Mouse (Mus musculus) heart, embryonic 10.5 days (tissue): ENCODE data around the gene Plvap. TPM values are rescaled to one million over a fixed set of nuclear protein-coding genes. Genes with fewer than 3 reads are reported as not detected.
"Not testable (repeated sequence)": the region's sequence is repeated elsewhere in the genome, so short reads cannot be mapped to it uniquely, and the experiment has no call there.

Source experiments
- DNase-seq: peaks from one replicate; pipeline ENCODE4 v3.0.0-alpha.2; 2017; ENCODE audit warnings: low spot score
- H3K27ac ChIP-seq: fragments of 300-500 bp; sonication (generic); 2 replicates; pipeline ENCODE4 v1.5.1; 2016; ENCODE audit warnings: mild to moderate bottlenecking
- H3K27me3 ChIP-seq: fragments of 300-500 bp; sonication (generic); 2 replicates; pipeline ENCODE4 v1.6.1; 2016; ENCODE audit warnings: mild to moderate bottlenecking; ENCODE audit not compliant: poor library complexity, insufficient read depth, severe bottlenecking
- H3K36me3 ChIP-seq: fragments of 300-500 bp; sonication (generic); 2 replicates; pipeline ENCODE4 v1.6.1; 2016; ENCODE audit warnings: mild to moderate bottlenecking, moderate library complexity
- H3K4me1 ChIP-seq: fragments of 300-500 bp; sonication (generic); 2 replicates; pipeline ENCODE4 v1.6.1; 2016; ENCODE audit warnings: mild to moderate bottlenecking
- H3K4me3 ChIP-seq: fragments of 300-500 bp; sonication (generic); 2 replicates; pipeline ENCODE4 v1.5.1; 2016; ENCODE audit warnings: mild to moderate bottlenecking, moderate library complexity
- H3K9me3 ChIP-seq: fragments of 300-500 bp; sonication (generic); 2 replicates; pipeline ENCODE4 v1.6.1; 2016; ENCODE audit warnings: mild to moderate bottlenecking, moderate library complexity
- WGBS: fragments of 180-500 bp; shearing (Covaris S2); methylation state at CpG from one replicate; pipeline ENCODE4 v1.1.7; 2016; 5-methylcytosine and 5-hydroxymethylcytosine counted together
- polyA plus RNA-seq: library from polyadenylated mRNA; unstranded; fragments of >200 nt; fragmentation: Nextera tagmentation; extraction: Ambion mirVana; gene quantifications from 2 replicates; pipeline ENCODE4 v1.2.1, GENCODE M21; 2016

The Plvap gene
- polyA plus RNA-seq, 1 experiment from 2014 or later, result 174 TPM

DNA sequence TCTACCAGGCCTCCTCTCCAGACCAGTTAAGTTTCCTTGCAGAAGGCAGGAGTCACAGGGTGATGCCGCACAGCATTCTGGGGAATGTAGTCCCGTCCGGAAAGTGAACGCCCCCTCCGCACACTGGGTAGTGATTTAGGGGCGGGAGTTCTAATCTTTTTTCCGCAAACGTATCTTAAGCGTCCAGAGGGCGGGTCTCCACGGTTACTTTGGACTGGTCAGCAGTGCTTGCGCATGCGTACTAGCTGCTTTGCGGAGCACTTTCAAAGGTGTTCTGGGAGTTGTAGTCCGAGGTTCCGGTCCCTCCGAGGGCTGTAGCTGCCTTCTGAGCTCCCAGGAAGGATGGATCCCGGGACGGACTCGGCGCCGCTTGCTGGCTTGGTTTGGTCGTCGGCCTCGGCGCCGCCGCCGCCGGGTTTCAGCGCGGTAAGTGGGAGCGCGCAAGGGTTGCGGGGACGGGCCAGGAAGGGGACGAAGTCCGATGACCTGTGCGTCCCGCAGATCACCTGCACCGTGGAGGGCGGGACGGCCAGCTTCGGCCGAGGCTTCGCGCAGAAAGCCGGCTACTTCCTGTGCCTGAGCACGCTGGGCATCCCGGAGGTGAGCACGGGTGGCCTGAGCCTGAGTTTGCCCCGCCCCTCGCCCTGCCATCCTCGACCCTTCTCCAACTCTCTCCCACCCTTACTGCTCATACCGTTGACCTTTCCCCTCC, 31.2 kb upstream of the Plvap start, which contains the start of gene Mvb12a:
Gene Mvb12a, plus strand, starts transcription at position 291 of the 712 bp plus-strand sequence.
- Histone ChIP-seq H3K4me1 (peaks cover 15% of the 10 kb centered on the region), H3K27me3 (no peaks in the 10 kb centered on the region), H3K36me3 (peaks cover 27% of the 10 kb centered on the region), H3K4me3 (peak within 1 kb of the TSS; percentile 92), H3K27ac (peak within 1 kb of the TSS; percentile 89), H3K9me3 (no peaks in the 10 kb centered on the region)
- peak; percentile 100 for DNase-seq
- WGBS, result under 1% methylated on average over 54 of the region's 55 CpGs

GRCm38 (mm10) chr8:71537028-71537867, 25.7 kb upstream of the Plvap start, which contains the start of gene Bst2:
Gene Bst2, minus strand, starts transcription at chr8:71537456.
- 2% methylated on average over 37 of the region's 37 CpGs for WGBS
- Histone ChIP-seq H3K4me3 (peak within 1 kb of the TSS; percentile 64), H3K4me1 (peaks cover 27% of the 10 kb centered on the region), H3K27me3 (peaks cover 17% of the 10 kb centered on the region), H3K36me3 (no peaks in the 10 kb centered on the region), H3K9me3 (no peaks in the 10 kb centered on the region), H3K27ac (peak within 1 kb of the TSS; percentile 77)
- DNase-seq, result peak; percentile 94

GRCm38 (mm10) chr8:71535663-71536062, 24.1 kb upstream of the Plvap start:
- DNase-seq, result no peak
- Histone ChIP-seq H3K9me3 (no peaks in the 10 kb centered on the region), H3K4me1 (peaks cover 27% of the 10 kb centered on the region), H3K27ac (no peak overlapping the region), H3K27me3 (peaks cover 17% of the 10 kb centered on the region), H3K36me3 (no peaks in the 10 kb centered on the region), H3K4me3 (no peak overlapping the region)
- WGBS, result 54% methylated on average over 5 of the region's 5 CpGs

DNA sequence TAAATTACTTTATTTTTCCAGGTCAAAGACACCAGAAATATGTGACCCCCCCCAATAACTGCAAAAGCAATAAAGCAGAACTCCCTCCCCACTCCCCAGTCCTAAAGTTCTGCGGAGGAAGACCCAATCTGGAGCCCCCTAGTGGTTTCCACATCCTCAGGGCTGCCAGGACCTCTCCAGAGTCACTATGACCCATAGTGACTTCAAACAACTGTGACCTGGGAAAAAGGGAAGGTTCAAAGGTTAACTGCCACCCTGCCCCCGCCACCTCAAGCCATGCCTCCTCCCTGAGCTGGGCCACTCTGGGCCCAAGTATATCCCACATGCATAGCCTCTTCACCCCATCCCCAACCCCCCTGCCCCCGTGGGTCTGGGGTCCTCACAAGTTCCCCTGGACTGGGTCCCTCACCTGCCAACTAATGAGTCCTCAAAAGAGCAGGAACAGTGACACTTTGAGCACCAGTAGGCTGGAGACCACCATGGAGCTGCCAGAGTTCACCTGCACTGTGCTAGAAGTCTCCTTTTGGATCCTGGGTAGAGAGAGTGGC, 22.8 kb upstream of the Plvap start:
- peaks cover 27% of the 10 kb centered on the region for H3K4me1 ChIP-seq
- H3K4me3 ChIP-seq, result no peak overlapping the region
- 40% methylated on average over 3 of the region's 3 CpGs for WGBS
- peaks cover 17% of the 10 kb centered on the region for H3K27me3 ChIP-seq
- H3K27ac ChIP-seq, result no peak overlapping the region
- H3K36me3 ChIP-seq, result no peaks in the 10 kb centered on the region
- no peak for DNase-seq
- no peaks in the 10 kb centered on the region for H3K9me3 ChIP-seq

GRCm38 (mm10) chr8:71530735-71531467, 19.3 kb upstream of the Plvap start:
- WGBS, result 70% methylated on average over 6 of the region's 12 CpGs
- not testable (repeated sequence) for H3K27ac ChIP-seq, H3K36me3 ChIP-seq, H3K9me3 ChIP-seq, H3K4me3 ChIP-seq, DNase-seq
- Histone ChIP-seq H3K27me3 (peaks cover 23% of the 10 kb centered on the region), H3K4me1 (peaks cover 36% of the 10 kb centered on the region)

- Histone ChIP-seq H3K4me3 (0 out of 2 replicates have a peak overlapping the region, but pooled peaks have one; percentile 1), H3K27ac (peak overlapping the region; percentile 82), H3K4me1 (peaks cover 37% of the 10 kb centered on the region), H3K9me3 (no peaks in the 10 kb centered on the region), H3K27me3 (peaks cover 40% of the 10 kb centered on the region), H3K36me3 (no peaks in the 10 kb centered on the region)
- no peak for DNase-seq
- WGBS, result 66% methylated on average over 11 of the region's 11 CpGs
Observed at GRCm38 (mm10) chr8:71528362-71529073, 17.0 kb upstream of the Plvap start.

DNA sequence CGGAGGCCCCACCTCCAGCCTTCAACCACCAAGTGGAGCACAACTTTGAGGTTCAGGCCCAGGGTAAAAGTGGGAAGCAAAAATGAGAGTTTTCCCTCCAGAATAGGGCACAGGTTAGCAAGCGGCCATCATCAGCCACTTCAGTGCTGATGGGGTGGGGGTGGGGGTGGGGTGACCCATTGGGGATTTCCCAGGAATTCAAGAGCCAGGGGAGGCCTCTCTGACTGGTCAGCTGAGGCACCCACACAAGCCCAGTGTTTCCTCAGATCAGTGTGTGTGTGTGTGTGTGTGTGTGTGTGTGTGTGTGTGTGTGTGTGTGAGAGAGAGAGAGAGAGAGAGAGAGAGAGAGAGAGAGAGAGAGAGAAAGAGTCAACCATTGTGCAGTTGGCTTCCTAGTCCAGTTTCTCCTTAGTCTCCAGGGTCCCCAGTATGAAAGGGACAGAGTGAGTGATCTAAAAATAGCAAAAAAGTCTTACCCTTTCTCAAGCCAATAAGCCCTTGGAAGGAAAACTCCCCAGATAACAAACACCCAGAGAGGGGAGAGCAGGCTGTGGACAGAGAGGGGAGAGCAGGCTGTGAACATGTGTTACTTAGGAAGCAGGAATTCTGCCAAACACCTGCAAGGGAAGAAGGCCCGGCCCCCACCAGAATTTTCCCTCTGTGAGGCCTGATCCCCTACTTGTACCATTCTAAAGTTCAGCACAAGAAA, 15.8 kb upstream of the Plvap start:
- DNase-seq, result no peak
- Histone ChIP-seq H3K9me3 (no peaks in the 10 kb centered on the region), H3K27ac (peak overlapping the region; percentile 72), H3K36me3 (no peaks in the 10 kb centered on the region), H3K27me3 (peaks cover 49% of the 10 kb centered on the region), H3K4me3 (no peak overlapping the region), H3K4me1 (peaks cover 40% of the 10 kb centered on the region)
- 29% methylated on average over 3 of the region's 3 CpGs for WGBS

DNA sequence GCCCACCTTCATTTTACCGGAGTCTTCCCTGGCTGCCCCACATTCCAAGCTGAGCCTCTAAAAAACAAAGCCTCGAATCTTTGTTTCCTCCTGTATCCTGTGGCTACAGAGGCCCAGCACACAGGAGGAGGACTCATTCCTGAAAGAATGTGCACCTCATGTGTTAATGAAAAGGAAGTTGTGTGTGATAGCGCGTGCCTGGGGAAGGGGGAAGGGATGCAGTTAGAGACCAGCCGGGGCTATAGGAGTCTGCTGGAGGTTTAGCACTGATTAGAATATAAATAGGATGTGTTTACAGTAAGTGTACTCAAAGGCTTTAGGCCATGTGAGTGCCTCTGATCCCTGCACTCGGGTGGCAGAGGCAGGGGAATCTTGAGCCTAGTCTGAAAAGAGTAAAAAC, 14.7 kb upstream of the Plvap start:
- H3K27ac ChIP-seq, result peak overlapping the region; percentile 84
- H3K27me3 ChIP-seq, result peaks cover 51% of the 10 kb centered on the region
- no peaks in the 10 kb centered on the region for H3K9me3 ChIP-seq
- no peak overlapping the region for H3K4me3 ChIP-seq
- H3K36me3 ChIP-seq, result no peaks in the 10 kb centered on the region
- peaks cover 50% of the 10 kb centered on the region for H3K4me1 ChIP-seq
- WGBS, result 4% methylated on average over 6 of the region's 6 CpGs
- DNase-seq, result no peak

- H3K27me3 ChIP-seq, result peaks cover 55% of the 10 kb centered on the region
- peak within 1 kb of the TSS; percentile 84 for H3K27ac ChIP-seq
- DNase-seq, result no peak
- H3K9me3 ChIP-seq, result no peaks in the 10 kb centered on the region
- peaks cover 52% of the 10 kb centered on the region for H3K4me1 ChIP-seq
- peak within 1 kb of the TSS; percentile 54 for H3K4me3 ChIP-seq
- H3K36me3 ChIP-seq, result no peaks in the 10 kb centered on the region
- 6% methylated on average over 46 of the region's 46 CpGs for WGBS
Observed at GRCm38 (mm10) chr8:71525226-71526050, 13.9 kb upstream of the Plvap start, which contains the start of gene Ccdc194. Gene Ccdc194, minus strand, starts transcription at chr8:71525711.

GRCm38 (mm10) chr8:71521634-71522033, 10.1 kb upstream of the Plvap start:
- Histone ChIP-seq H3K9me3 (no peaks in the 10 kb centered on the region), H3K36me3 (no peaks in the 10 kb centered on the region), H3K27me3 (peaks cover 45% of the 10 kb centered on the region), H3K4me3 (peak overlapping the region; percentile 27; the same call in 1 of the 2 replicates), H3K27ac (peak overlapping the region; percentile 22; the same call in 1 of the 2 replicates), H3K4me1 (peaks cover 42% of the 10 kb centered on the region)
- 6% methylated on average over 17 of the region's 17 CpGs for WGBS
- peak; percentile 96 for DNase-seq
